Mouse (Mus musculus) adrenal gland (tissue): ENCODE data around the gene A2m.

ENCODE experiments used
- intact Hi-C: fragments of 180-260 bp; cut with DNase I; formaldehyde crosslinking; loops from one replicate; pipeline ENCODE4 v1.15.1; 2025
- long read RNA-seq, 2 experiments: library from polyadenylated mRNA; unstranded; transcript quantifications; one replicate each; pipeline ENCODE4 v2.0.0; 2020; ENCODE audit warnings: borderline replicate concordance in 1 of 2; ENCODE audit not compliant: insufficient replicate concordance in 1 of 2

Gene A2m
- long read RNA-seq, experiment 1 = 0 reads
- long read RNA-seq, experiment 2, partial matches to known transcripts = 2 of 2 reads
- long read RNA-seq, experiment 2, other reads (novel, unspliced or antisense) = 0 of 2 reads

DNA sequence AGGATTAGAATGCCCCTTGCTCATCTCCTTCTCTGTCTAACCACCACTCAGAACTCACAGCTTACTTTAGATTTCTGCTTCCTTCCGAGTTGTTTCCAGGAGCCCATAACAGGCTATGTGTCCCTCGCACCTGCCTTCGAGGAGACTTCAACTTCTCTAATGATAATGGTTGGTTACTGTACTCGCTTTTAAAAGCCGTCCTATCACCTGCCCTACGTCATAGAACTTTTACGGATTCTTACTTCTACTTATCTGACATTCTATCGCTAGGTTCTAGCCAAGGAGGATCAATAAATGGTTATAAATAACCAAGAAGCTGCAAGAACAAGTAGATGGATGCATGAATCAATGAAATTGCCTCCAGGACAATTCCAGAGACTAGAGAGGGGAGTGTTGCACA, at the start of gene A2m:
TSS of gene A2m (plus strand) at position 301 of the 400 bp plus-strand sequence.
- intact Hi-C loops = no loop called here

DNA sequence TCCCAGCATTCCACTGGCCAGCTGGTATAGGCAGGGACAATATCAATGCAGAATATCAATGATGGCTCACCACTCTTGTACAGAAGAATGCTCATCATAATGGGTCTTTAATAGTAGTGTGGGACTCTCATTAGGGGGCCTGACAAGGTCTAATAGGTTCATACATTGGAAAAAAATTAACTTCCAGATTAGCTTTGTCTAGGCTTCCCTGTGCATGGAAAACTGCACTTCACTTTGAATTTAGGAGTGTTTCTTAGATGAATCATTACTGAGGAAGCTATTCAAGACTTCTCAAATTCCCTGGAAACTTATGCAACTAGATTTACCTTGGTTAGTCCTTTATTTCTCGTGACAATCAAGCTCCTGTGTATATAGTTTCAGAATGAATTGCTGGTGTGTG, 45.0 kb upstream of the A2m start:
- intact Hi-C loops = no loop called here

DNA sequence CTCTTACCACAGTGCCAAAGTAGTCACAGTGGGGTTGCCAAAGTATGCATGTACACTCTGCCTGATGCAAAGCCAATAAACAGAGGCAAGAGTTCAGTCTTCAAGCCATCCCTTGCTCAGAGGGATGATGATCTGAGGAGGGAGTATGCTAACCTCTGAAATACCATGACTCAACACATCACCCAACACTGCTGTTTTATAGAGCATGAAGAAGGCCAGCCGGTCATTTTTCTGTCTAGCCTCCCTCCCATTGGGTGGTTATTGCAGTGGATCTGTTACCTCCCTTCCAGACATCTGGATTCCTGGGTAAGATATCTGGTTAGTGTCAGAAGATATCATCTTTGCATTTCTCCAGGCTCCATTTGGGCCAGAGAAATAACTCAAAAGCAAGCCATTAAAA, 34.2 kb upstream of the A2m start:
- intact Hi-C loops = no loop called here

DNA sequence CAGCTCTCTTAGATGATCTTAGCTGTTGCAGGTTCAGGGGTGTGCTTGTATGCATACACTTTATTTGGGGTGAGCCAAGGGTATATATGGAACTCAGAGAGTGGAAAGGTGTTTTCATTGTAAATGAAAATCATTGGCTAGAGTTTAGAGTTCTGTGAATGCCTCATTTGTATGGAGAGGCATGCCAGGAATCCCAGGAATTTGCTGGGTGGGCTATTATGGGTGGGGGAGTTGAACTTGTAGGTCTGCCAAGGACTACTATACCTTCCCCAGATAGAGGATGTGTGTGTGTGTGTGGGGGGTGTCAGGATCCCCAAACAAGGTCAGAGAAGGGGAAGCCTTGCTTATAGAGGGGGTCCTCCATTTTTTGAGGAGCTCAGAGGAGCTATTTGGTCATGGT, 27.3 kb upstream of the A2m start:
- intact Hi-C loops = no loop called here

DNA sequence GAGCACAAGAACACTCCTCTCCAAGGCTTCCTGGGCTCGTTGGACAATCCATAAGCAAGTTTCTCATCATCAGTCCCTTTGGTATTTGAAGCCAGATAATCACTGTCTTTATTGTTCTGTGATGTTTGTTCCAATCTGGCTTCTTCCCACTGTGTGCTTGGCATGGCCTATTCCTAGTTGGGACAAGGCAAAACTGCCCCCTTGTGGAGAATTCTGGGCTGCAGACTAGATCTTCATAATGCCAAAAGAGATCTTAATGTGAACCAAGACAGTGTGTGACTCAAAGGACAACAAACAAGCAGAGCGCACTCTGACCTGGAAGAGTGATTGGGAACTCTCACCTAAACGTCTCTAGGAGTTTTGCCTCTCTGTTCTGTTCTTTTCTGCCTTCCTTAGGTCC, 23.4 kb upstream of the A2m start:
- intact Hi-C loops = loop anchor here (2.0 kb wide), 1 partner anchor 51 kb away; no protein-coding TSS in a partner anchor

DNA sequence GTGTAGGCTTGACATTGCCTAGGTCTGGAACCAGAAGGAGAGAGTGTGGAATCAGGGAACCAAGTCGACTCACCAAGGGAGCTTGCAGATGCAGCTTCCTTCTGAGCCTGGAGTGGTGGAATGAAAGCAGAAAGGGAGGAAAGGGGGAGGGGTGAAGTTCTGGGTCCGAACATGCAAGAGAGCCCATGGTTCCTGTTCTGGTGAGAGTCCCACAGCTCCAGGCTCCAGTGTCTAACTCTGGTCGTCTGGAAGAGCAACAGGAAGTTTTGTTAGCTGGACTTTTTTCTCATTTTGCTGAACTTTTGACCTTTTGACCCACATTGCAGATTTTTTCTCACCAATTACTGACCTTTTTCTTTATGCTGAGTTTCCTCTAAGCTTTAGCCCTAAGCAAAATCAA, 17.7 kb upstream of the A2m start:
- intact Hi-C loops = no loop called here

DNA sequence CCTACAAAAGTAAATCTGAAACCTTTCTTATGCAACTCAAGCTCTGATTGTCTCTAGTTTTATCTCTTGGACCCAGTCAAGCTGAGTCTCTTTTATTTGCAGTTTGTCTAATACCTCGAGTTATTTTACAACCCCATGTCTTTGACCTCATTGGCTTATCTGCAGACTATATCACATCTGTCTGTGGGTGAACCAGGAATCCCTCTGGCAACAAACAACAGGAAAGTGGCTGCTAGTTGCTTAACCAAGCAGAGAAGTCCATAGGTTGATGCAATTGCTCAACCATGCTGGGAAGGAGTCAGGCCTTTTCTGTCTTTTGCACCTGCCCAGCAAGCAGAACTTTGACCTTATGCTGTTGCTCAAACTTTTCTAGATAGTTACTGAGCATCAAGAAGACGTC, 12.7 kb upstream of the A2m start:
- intact Hi-C loops = no loop called here

DNA sequence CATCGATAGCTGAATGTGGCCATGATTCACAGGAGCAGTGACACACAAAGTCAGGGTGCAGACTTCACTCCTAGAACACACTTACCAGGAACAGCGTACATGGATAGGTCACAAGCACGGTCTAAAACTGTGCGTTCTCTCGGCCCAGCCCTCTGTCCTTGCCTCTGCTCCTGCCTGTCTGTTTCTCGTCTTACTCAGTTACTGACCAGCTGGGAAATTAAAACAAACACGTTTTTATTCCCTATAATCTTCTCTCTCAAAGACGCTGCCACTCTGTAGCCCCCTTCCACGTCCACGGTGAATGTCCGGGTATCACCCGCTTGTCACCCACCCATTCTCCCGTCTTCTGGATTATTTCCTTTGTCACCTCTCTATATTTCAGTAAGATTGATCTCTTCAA, 656 bp upstream of the A2m start:
- intact Hi-C loops = no loop called here

DNA sequence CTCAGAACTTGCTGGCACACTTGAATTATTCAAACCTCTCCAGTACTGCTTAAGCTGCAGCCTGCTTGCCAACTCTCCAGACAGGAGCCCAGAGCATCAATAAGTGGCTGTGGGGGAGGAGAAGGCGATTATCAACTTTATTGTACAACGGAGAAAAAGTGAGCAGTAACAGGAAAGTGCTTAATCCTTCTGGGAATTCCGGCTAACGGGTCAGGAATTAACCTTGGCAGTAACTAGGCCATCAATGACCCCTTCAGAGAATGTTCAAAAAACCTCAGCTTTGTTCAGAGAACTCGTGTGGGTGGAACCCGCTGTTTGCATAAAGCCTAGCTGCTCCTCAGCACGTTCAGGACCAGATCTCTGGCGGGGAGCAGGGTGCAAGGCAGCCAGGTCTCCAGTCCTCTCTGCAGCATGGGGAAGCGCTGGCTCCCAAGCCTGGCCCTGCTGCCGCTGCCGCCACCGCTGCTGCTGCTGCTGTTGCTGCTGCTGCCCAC, 749 bp downstream of the A2m start:
- intact Hi-C loops = no loop called here

DNA sequence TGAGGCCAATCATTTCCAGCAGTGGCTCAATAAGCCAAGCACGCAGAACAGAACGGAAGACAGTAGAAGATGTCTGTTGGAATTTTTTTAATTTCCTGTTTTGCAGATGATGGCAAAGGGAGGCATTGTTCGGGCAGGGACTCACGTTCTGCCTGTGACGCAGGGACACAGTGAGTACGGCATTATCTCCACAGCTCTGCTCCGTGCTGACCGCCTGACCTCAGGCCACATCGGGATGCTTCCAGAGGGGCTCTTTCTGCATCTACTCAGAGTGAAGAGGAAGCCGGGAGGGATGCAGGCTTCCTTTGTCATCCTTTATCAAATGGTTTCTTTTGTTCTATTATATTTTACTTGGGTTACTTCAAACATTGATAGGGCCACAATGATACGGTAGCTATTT, 13.3 kb downstream of the A2m start:
- intact Hi-C loops = no loop called here
